Mouse (Mus musculus) megakaryocyte, adult 5-6 weeks (primary cell): ENCODE measurements around the gene Olfm4. TPM values are rescaled to one million over a fixed set of nuclear protein-coding genes. Genes with fewer than 3 reads are reported as not detected.

Experiments
- ATAC-seq: 2 replicates; pipeline ENCODE4 v1.8.0; 2016; ENCODE audit warnings: mild to moderate bottlenecking, inconsistent platforms; ENCODE audit not compliant: poor library complexity, severe bottlenecking
- total RNA-seq, 2 experiments: library from RNA; stranded (forward) in 1 of 2; stranded (reverse) in 1 of 2; fragments of 153-499, 151-499 nt in 1 of 2; fragments of 221-1000, 200-1000 nt in 1 of 2; gene quantifications; 2 replicates each; pipeline versions ENCODE4 v1.2.3 to v1.2.4; 2015 to 2017

The Olfm4 gene
- total RNA-seq (2015), result 58.0 and 59.6 TPM in 2 replicates
- 41.6 and 61.4 TPM in 2 replicates for total RNA-seq (2017)

DNA sequence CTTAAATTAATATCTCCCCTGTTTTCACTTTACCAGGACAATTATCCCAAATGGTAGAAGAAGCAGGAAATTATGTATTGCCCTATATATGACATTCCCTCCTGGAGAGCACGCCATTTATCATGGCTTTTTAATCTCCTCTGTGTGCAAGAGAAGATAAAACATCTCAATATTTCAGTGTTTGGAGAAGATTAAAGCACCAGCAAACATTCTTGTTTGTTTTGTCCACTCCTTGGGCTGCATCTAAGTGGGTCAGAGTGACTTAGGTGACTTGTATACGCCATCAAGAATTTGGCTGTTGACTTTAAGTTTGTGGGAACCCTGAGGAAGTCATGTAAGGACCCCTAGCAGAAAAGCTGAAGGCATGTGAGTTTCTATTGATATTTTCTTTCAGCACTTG, at the start of gene Olfm4:
Olfm4 (plus strand) TSS at position 301 of the 400 bp plus-strand sequence.
- ATAC-seq, result no peak

DNA sequence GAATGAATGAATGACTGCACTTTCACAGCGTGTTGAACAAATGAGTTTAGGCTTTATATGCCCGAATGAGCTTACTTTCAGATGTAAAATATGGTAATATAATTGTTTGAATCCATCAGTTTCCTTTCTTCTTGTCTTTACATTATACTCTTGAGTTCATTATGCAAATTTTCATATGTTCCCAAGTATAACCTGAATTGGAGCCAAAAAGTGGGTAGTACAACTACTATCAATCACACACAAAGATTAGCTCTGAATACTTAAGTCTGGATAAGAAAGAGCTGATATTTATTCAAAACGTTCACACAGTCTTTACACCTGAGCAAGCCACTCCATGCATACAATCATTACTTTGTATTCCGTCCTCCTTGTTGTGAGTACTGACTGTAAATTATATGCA, 49.5 kb upstream of the Olfm4 start:
- no peak for ATAC-seq

DNA sequence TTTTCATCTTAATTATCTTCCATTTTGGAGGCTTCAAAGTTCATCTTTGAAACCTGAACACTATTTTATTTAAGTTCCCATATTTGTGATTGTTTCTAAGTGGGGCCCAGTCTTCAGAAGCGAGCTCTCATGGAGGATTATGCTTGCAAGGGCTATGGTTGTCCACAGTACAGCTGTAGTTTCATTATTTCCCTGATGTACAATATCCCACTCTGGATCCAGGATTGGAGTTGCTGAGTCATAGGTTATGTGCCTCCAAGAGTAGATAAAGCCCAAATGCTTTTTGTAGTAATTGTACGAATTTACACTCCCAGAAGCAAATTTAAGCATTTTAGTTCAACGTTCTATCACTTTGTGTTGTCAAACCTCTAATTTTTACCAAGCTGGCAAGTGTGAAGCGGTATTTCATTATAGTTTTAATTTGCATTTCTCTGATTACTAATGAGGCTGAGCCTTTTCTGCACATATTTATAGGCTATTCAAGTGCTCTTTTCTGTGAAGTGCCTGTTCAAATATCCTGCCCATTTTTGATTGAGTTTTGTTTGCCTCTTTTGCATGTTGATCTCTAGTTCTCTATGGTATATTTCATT, 46.9 kb upstream of the Olfm4 start:
- no peak for ATAC-seq

DNA sequence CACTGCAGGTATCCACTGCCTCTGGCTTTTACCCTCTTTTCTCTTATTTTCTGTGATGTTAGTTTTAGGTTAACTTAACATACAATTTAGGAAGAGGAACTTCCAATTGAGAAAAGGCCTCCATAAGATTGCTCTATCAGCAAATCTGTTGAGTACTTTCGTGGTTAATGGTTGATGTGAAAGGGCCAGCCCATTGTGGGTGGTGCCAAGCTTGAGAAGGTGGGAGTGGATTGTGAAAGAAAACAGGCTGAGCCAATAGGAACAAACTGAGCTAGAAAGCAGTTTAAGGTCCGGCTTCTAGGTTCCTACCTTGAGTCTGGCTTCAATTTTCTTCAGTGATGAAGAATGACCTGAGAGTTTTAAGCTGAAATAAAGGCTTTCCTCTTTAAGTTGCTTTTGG, 38.0 kb upstream of the Olfm4 start:
- no peak for ATAC-seq

DNA sequence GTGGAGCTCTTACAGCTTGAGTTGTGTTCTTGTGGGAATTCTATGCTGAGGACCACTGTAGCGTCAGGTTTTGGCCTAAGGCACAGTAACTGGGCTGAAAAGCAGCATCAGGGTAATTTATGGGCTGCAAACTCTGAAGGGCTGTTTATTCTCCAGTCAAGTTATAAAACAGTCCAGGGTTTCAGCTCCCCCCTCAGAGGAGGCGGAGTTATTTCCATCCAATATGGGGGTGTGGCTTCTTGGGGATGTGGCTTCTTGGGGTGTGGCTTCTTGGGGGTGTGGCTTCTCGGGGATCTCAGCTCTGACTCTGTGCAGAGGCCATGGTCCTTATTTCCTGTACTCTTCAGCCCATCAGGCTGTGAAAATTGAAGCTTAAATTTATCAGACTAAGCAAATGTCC, 28.2 kb upstream of the Olfm4 start:
- no peak for ATAC-seq

DNA sequence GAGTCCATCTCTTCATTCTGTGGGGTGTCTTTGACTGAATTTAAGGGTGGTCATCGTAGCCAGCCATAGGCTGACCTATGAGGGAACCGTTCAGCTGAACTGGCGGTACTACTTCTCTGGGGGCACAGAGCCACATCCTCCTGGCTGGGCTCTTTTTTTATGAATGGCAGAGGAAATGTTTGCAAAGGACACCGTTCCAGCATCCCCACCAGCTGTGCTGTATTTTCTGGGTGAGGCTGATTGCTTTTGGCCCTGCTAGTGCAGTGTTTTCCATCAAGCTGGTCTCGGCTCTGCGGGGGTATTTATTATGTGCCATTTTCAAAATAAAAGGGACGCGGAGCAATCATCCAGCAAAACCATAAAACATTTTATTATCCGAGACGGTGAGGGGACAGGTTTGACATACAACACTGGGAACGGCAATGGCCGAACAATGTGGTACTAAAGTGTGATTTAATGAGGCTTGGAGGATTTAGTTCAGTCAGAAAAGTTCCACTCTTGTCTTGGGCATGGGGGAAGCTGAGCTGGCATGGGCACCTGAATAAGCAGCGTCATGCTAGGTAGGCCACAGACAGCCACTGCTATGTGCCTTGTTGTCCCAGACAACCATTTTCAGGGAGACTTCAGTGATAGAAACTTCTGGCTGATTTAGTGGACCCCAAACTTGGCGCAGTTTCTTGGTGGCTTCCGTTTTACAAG, 25.9 kb upstream of the Olfm4 start:
- ATAC-seq, result no peak

DNA sequence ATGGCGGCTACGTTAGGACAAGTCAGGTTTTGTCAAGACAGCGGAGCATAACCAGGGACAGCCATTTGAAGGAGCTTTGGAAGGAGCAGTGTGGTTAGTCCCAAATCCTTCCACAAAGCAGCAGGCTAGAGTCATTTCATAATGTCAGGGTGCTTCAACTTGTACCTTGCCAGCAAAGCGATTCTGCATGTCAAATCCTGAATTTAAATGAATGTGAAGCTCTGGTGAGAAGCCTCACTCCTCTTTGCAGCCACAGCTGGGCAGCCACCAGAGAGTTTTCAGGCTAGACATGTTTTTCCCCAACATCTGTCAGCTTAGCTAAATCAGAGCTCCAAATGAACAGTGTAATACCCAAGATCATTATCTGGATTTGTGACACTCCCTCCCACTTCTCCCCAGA, 22.7 kb upstream of the Olfm4 start:
- no peak for ATAC-seq

DNA sequence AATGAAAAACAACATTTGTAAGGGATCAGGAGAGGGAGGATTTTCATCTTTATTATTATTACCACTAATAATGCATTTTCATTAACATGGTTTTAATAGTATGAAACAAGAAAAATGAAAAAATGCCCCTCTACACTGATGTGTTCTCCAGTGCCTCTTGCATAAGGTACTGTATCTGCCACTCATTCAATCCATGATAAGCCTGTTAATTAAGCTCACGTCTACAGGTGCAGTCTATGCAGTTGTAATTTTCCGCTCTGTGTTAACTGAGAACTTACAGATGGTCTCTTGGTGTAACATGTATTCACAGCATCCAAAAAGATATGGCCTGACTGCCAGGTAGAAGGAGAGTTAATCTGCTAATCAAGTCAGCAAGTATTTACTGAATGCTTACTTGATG, 22.3 kb upstream of the Olfm4 start:
- ATAC-seq, result no peak

DNA sequence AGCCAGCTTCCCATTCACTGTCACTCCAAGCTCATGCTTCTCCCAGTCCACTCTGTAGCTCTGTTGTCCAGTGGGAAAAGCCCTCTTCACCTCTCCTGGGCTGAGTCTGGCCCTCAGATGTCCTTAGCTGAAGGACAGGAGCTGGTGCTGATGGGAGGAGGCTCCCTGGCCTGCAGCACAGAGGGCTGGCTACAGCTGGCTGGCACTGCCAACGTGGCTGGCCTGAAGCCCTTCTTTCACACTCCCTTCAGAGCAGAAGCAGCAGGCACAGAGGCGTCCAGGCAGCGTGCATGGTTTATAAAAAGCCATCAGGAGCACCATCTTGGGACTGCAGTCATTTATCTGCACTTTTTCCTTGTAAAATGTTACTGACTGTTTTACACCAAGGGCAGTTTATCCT, 13.7 kb upstream of the Olfm4 start:
- ATAC-seq, result no peak

DNA sequence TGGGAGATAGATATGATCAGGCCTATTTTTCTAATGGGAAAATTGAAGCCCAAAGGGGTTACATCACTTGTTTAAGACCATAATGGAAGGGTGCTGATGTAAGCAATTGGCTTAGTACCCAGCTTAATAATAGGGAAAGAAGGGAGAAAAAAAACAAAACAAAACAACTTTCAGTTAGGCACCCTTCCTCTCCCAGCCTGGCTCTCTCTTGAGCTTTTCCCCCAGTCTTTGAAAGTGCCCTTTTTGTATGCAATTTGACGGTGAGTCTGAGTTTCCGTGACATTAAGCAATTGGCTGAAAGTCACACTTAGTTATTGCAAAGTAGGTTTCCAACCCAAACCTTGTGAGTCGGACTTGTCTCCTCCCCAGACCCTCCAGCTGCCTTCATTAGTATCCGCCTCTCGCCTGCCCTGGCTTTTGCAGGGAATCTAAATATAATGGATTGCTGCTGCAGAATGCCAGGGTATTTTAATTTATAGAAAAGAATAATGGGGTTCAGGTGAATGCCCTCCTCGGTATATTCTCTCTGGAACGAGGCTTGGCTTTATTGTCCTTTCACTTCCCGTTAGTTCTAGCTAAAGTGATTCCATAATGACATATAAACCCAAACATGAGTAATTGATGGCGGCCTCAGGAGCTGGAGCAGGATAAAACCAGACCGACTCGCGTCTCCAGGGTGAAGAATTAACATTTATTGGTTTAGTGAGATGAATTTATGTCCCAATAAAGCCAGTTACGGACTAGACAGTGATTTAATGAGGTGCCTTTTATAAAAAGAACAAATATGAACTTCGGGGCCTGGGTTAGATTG, 12.7 kb upstream of the Olfm4 start:
- no peak for ATAC-seq

DNA sequence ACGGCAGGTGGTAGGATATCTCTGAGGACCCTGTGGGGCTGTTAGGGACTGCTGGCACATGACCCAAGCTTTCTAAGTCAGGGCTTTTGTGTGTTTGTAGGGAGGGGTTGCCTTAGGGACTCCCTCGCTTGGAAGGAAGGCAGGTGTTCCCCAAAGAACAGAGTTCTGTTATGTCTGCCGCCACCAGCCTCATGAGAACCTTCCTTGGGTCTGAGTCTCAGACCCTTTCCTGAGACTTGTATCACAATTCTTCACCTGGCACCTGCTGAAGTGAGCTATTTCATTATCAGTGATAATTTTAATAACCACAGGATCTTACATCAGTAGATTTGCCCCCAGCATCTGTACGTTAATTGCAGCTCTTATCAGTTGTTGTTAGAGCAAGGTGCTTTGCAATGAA, 2.4 kb upstream of the Olfm4 start:
- no peak for ATAC-seq

DNA sequence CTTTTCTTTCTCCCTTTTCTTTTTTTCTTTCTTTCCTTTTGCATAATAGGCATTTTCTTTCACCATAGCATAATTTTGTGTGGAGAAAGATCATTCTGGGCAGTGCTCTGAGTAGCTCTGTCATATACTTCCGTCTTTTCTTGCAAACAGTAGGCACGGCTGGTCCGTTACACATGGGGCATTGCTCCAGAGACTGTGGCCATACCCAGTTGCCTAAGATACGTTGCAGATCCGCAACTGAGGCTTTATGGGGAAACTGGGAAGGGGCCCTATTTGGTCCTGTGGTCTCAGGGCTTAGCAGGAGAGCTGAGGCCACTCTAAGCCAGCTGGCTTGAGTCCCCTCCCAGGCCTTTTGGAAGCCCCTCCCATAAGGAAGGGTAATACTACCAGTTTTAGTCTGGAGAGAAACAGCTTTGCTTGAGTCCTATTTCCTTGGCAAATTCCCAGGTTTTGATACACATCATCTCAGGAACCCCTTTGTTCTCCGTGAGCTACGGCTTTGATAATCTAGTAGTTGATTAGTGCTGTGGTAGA, 1.3 kb downstream of the Olfm4 start:
- ATAC-seq, result peak; percentile 52

DNA sequence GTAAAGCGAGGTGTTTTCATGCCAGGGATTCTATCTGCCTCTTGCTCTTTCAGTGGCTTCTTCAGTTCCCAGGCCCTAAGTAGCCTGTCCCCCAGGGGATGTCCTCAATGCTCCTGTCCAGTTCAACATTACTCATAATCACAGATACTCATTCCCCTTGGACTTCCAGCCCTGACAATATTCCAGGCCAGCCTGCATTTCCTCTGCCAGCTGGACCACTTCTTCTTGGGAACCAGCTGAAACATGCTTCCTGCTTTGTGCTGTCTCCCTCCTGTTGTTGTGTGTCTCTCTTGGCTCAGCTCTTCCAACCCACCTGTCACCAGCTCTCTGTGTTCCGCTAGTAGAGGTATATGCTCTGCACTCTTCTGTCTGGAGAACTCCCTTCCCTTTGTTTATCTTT, 1.8 kb downstream of the Olfm4 start:
- no peak for ATAC-seq

DNA sequence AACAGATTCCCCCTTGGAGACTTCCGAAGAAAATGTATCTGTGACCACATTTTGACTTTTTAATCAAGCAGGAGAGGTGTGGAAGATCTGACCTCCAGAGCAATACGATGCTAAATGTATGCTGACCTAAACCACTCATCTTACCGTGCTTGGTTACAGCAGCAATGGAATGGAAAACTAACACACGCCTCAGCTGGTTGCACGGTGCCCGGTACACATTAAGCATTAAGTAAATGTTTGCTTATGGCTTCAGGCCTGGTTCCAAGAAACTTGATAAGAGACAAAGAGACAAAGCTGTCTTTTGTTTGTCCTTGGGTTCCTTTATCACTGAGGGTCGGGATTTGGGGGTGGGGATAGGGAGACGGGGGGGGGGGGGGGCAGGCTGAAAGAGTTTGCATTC, 3.0 kb downstream of the Olfm4 start:
- ATAC-seq, result no peak

DNA sequence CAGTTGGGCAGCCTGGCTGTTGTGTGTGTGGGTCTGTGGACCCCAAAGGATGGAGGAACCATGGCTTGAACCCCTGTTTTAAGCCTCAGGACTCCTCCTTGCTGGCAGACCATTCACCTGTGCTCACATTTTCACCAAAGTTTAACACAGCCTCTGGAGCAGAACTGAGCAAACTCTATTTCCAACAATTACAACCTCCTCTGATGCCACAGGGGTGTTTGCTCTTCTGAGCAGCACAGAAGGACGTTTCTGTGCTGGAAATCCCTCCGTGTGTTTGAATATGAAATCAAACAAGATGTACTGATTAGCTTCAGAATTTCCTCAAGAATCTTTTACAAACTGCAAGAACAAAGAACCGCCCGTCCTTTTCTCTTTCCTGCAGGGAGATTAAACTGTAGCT, 5.9 kb downstream of the Olfm4 start:
- ATAC-seq, result no peak

DNA sequence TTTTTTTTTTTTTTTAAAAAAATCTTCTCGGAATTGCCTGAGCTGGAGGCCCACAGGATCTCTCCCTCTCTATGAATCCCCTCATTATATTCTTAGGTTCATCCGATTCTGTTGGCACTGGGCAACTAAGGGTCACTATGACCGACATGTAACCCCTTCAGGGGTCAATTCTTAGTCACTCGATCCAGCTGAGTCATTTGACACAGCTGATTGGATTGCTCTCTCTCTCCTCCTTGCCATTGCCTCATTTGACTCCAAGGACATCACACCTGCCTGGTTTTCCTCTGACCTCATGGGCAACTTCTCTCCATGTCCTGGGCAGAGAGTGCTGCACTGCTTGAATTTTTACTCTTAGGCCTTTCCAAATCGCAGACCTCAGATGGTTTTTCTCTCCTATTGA, 6.7 kb downstream of the Olfm4 start:
- no peak for ATAC-seq

DNA sequence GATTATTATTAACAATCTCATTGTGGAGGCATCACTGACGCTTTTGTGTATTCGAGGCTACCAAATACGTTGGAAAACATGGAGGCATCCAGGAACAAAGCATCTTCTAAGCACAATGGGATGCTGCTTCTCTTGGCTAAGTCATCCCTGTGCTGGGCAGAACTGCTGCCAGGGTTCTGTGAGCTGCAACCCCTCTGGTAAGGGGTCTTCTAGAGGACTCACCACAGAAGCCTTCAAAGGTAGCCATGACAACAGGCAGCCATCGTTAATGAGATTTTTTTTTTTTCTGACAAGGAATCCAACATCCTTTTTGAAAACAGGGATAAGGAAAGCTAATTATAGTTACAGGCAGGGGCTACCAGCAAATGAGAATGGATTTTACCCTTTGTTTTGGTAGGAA, 13.7 kb downstream of the Olfm4 start:
- no peak for ATAC-seq

DNA sequence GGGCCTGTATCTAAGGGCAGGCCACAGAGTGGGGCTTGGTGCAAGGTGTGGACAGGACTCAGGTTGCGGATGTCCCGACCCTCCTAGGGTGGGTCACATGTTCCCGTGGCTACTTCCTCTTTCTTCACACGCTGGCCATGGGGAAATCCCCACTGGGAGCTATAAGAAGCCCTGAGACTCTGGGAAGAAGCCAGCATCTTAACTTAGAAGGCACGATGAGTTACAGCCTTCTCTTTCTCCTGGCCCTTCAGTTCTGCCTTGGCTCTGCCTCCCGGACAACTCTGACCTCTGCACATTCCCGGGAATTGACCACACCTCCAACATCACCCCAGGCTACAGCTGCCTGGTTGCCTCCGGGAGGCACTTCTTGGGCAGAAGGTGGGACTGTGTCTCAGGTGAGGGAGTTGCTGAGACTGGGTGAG, 16.2 kb downstream of the Olfm4 start:
- peak; percentile 47 for ATAC-seq

DNA sequence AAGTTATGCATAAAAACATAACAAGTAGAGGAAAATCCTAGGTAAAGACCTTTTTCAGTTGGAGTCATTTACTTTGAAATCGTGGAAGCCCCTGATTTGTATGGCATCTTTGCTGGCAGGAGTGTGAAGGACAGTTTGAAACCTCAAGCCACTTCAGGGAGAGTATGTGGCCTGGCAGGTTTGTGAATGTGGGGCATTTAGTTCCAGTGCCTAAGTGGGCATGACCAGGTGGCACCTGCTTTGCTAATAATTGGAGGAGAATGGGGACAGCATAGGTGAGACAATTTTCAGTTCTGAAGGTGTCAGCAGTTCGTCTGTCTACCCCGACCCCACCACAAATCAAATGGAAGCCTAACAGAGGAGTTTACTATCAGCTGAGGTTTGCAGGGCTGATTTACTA, 23.8 kb downstream of the Olfm4 start:
- no peak for ATAC-seq

DNA sequence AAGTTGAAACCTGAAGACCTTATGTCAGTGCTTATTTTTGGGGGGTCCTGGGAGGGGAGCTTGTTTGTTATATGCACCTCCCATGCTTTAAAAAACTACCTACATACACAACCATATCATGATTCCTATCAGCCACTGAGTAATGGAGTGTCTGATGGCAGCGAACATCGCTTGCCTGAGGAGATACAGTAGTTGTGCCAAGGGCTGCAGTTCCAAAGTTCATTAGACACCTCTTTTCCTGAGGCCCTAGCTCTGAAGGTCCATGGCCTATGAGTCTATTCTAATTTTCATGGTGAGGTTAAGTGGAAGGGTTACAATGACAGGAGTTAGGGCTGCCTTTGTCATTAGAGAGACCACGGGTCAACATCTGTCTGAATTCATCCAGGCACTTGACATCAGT, 26.5 kb downstream of the Olfm4 start:
- no peak for ATAC-seq

DNA sequence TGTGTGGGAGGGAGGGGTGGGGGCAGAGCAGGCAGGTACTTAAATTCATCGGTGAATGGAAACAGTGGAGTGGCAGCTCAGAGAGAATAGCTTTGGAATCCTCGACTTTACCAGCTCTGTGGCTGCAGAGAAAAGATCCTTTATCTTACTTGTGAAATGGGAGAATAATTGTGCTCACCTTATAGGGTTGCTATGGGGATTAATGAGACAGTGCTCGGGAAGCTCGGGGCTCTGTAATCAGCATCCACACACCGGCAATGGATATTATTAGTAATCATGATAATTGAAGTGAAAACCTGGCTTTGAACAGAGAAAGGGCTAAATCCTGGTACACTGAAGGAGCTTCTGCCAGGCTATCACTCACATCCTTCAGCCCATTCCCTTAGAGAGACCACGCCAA, 31.1 kb downstream of the Olfm4 start:
- ATAC-seq, result no peak

DNA sequence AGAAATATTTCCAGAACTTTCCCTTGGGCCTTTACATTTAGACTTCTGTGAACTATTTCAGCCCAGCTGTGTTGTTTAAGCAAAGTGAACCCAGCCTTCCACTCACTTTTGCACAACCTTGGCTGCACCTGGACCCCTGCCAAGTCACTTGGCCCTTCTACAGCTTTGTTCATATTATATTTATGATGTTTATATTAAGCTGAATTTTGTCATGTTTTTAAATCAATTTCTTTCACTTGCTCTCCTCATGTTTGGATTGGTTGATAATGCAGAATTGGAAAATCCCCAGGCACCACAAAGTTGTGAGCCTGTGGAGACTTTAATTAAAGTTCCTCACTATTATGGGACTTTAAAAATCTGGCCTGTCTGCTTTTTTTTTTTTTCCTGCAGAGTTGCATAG, 32.2 kb downstream of the Olfm4 start:
- ATAC-seq, result no peak
